Mouse (Mus musculus) midbrain, embryonic 10.5 days (tissue): ENCODE data around the gene Gm10160. TPM values are rescaled to one million over a fixed set of nuclear protein-coding genes. Genes with fewer than 3 reads are reported as not detected.
A peak's percentile ranks its signal among the peaks of the same experiment; 100 is the strongest.

ENCODE experiments used
- DNase-seq: peaks from one replicate; pipeline ENCODE4 v3.0.0-alpha.2; 2017; ENCODE audit warnings: low spot score
- H3K27ac ChIP-seq: fragments of 300-500 bp; sonication (generic); replicated peaks from 2 replicates; pipeline ENCODE4 v1.5.1; 2016; ENCODE audit warnings: mild to moderate bottlenecking
- H3K27me3 ChIP-seq: fragments of 300-500 bp; sonication (generic); 2 replicates; pipeline ENCODE4 v1.6.1; 2016; ENCODE audit warnings: low read depth, mild to moderate bottlenecking; ENCODE audit not compliant: poor library complexity, severe bottlenecking
- H3K36me3 ChIP-seq: fragments of 300-500 bp; sonication (generic); 2 replicates; pipeline ENCODE4 v1.6.1; 2016; ENCODE audit warnings: mild to moderate bottlenecking, moderate library complexity
- H3K4me1 ChIP-seq: fragments of 300-500 bp; sonication (generic); 2 replicates; pipeline ENCODE4 v1.6.1; 2016
- H3K4me3 ChIP-seq: fragments of 300-500 bp; sonication (generic); 2 replicates; pipeline ENCODE4 v1.5.1; 2016; ENCODE audit warnings: mild to moderate bottlenecking, moderate library complexity
- H3K9me3 ChIP-seq: fragments of 300-500 bp; sonication (generic); replicated peaks from 2 replicates; pipeline ENCODE4 v1.6.1; 2016; ENCODE audit warnings: mild to moderate bottlenecking
- WGBS: fragments of 180-500 bp; shearing (Covaris S2); methylation state at CpG from one replicate; pipeline ENCODE4 v1.1.7; 2016; 5-methylcytosine and 5-hydroxymethylcytosine counted together
- polyA plus RNA-seq: library from polyadenylated mRNA; unstranded; fragments of >200 nt; fragmentation: Nextera tagmentation; extraction: Ambion mirVana; gene quantifications from 2 replicates; pipeline ENCODE4 v1.2.1, GENCODE M21; 2016

Gene Gm10160
- polyA plus RNA-seq: not detected in 2 replicates

- Histone ChIP-seq H3K36me3 (no peaks in the 10 kb centered on the region), H3K27ac (no peak within 1 kb of the TSS), H3K4me3 (no peak within 1 kb of the TSS), H3K27me3 (peaks cover 50% of the 10 kb centered on the region), H3K9me3 (no peaks in the 10 kb centered on the region), H3K4me1 (peaks cover 35% of the 10 kb centered on the region)
- DNase-seq: no peak
- WGBS: 88% methylated on average over 1 of the region's 1 CpGs
Observed at GRCm38 (mm10) chr7:81855694-81856093, at the start of gene Gm10160. TSS of gene Gm10160 (minus strand) at chr7:81855794.

- H3K9me3 ChIP-seq: no peaks in the 10 kb centered on the region
- no peaks in the 10 kb centered on the region for H3K4me1 ChIP-seq
- H3K27ac ChIP-seq: no peak overlapping the region
- no peak for DNase-seq
- H3K4me3 ChIP-seq: no peak overlapping the region
- no peaks in the 10 kb centered on the region for H3K27me3 ChIP-seq
- H3K36me3 ChIP-seq: peaks cover 13% of the 10 kb centered on the region
- 91% methylated on average over 2 of the region's 2 CpGs for WGBS
Observed at GRCm38 (mm10) chr7:81904926-81905325, 49.3 kb upstream of the Gm10160 start.

GRCm38 (mm10) chr7:81904094-81904493 is 48.5 kb upstream of the Gm10160 start:
- peaks cover 18% of the 10 kb centered on the region for H3K36me3 ChIP-seq
- H3K4me3 ChIP-seq: no peak overlapping the region
- no peak overlapping the region for H3K27ac ChIP-seq
- H3K4me1 ChIP-seq: no peaks in the 10 kb centered on the region
- no peaks in the 10 kb centered on the region for H3K9me3 ChIP-seq
- H3K27me3 ChIP-seq: no peaks in the 10 kb centered on the region
- WGBS: 73% methylated on average over 4 of the region's 4 CpGs
- DNase-seq: no peak

DNA sequence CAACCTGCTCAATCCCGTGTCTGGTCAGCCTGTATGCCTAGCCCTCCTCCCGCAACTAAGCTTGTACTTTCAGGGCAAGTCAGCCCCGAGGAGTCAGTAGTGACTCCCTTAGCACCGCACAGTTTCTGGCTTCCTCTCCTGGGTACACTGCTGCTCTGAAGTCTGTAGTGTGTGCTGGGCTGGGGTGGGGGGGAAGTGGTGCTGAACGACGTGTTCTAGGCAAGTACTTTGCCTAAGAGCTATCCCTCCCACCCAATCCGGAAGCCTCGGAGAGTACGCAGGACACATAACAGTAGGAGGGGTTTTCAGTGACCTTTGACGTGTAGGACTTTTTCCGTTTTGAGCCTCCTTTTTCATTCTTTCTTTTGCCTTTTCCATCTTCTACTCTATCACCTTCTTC is 43.8 kb upstream of the Gm10160 start:
- Histone ChIP-seq H3K27ac (no peak overlapping the region), H3K9me3 (no peaks in the 10 kb centered on the region), H3K4me3 (no peak overlapping the region), H3K27me3 (no peaks in the 10 kb centered on the region), H3K4me1 (no peaks in the 10 kb centered on the region), H3K36me3 (peaks cover 32% of the 10 kb centered on the region)
- DNase-seq: no peak
- WGBS: 88% methylated on average over 11 of the region's 11 CpGs

DNA sequence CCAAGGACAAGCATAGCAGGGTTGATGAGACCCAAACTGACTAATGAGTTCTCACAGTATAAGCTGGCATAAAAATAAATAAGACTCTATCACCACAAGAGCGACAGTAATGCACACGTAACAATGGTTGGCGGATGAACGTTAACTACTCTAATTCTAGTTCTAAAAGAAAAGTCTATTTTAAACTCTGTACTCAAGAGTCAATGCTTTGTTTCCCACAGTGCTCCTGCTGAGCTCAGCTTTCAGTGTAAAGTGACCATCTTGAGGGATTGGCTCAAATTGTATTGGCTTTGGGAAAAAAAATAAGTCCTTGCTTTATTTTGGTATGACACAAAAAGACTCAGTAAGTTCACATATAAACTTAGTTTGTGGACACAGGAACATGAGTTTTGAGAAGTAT is 29.5 kb upstream of the Gm10160 start:
- WGBS: 79% methylated on average over 4 of the region's 4 CpGs
- DNase-seq: no peak
- Histone ChIP-seq H3K36me3 (peaks cover 41% of the 10 kb centered on the region), H3K27me3 (no peaks in the 10 kb centered on the region), H3K9me3 (no peaks in the 10 kb centered on the region), H3K4me1 (no peaks in the 10 kb centered on the region), H3K27ac (no peak overlapping the region), H3K4me3 (no peak overlapping the region)

- no peak for DNase-seq
- Histone ChIP-seq H3K4me3 (no peak overlapping the region), H3K9me3 (no peaks in the 10 kb centered on the region), H3K36me3 (peaks cover 21% of the 10 kb centered on the region), H3K27ac (no peak overlapping the region), H3K4me1 (no peaks in the 10 kb centered on the region), H3K27me3 (no peaks in the 10 kb centered on the region)
- 91% methylated on average over 3 of the region's 3 CpGs for WGBS
Observed at GRCm38 (mm10) chr7:81881600-81881999, 26.0 kb upstream of the Gm10160 start.

DNA sequence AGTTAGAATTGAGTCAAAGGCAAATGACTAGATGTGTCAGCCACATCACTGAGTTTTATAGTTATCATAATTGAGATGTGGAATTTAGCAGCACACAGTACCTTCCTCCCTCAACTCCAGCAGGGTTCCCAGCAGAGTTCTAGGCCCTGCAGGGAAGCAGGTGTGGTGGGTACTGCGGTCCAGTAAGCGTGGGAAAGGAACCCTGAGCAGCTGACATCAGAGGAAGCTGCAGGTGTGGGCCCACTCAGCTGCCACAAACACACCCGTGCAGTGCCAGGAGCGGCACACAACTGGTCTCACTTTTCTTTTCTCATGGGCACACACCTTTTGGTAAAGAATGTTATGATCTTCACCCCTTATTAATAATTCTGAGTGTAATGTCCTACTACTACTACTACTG is 25.2 kb upstream of the Gm10160 start:
- Histone ChIP-seq H3K4me1 (no peaks in the 10 kb centered on the region), H3K9me3 (no peaks in the 10 kb centered on the region), H3K27me3 (no peaks in the 10 kb centered on the region), H3K4me3 (no peak overlapping the region), H3K36me3 (peaks cover 13% of the 10 kb centered on the region), H3K27ac (no peak overlapping the region)
- DNase-seq: no peak
- WGBS: 88% methylated on average over 4 of the region's 4 CpGs

GRCm38 (mm10) chr7:81880286-81880685 is 24.7 kb upstream of the Gm10160 start:
- no peak for DNase-seq
- Histone ChIP-seq H3K4me1 (no peaks in the 10 kb centered on the region), H3K27ac (no peak overlapping the region), H3K27me3 (no peaks in the 10 kb centered on the region), H3K36me3 (peaks cover 10% of the 10 kb centered on the region), H3K9me3 (no peaks in the 10 kb centered on the region), H3K4me3 (no peak overlapping the region)
- 88% methylated on average over 5 of the region's 5 CpGs for WGBS

GRCm38 (mm10) chr7:81875372-81875771 is 19.8 kb upstream of the Gm10160 start:
- 95% methylated on average over 9 of the region's 9 CpGs for WGBS
- H3K27me3 ChIP-seq: no peaks in the 10 kb centered on the region

GRCm38 (mm10) chr7:81874636-81875035 is 19.0 kb upstream of the Gm10160 start:
- Histone ChIP-seq H3K27me3 (no peaks in the 10 kb centered on the region), H3K27ac (no peak overlapping the region), H3K4me1 (no peaks in the 10 kb centered on the region), H3K4me3 (no peak overlapping the region), H3K9me3 (no peaks in the 10 kb centered on the region), H3K36me3 (peaks cover 6% of the 10 kb centered on the region; the same call in 1 of the 2 replicates)
- 90% methylated on average over 6 of the region's 6 CpGs for WGBS
- DNase-seq: no peak

More at GRCm38 (mm10) chr7:81875372-81875771, 19.8 kb upstream of the Gm10160 start:
- Histone ChIP-seq H3K4me1 (no peaks in the 10 kb centered on the region), H3K9me3 (no peaks in the 10 kb centered on the region), H3K27ac (no peak overlapping the region), H3K4me3 (no peak overlapping the region), H3K36me3 (peaks cover 6% of the 10 kb centered on the region; the same call in 1 of the 2 replicates)
- no peak for DNase-seq

- H3K4me1 ChIP-seq: no peaks in the 10 kb centered on the region
- no peak for DNase-seq
- 73% methylated on average over 1 of the region's 1 CpGs for WGBS
- peaks cover 6% of the 10 kb centered on the region; the same call in 1 of the 2 replicates for H3K36me3 ChIP-seq
- H3K27ac ChIP-seq: no peak overlapping the region
- H3K9me3 ChIP-seq: no peaks in the 10 kb centered on the region
- H3K27me3 ChIP-seq: no peaks in the 10 kb centered on the region
- H3K4me3 ChIP-seq: no peak overlapping the region
Observed at GRCm38 (mm10) chr7:81873807-81874206, 18.2 kb upstream of the Gm10160 start.

- H3K4me1 ChIP-seq: no peaks in the 10 kb centered on the region
- H3K27me3 ChIP-seq: no peaks in the 10 kb centered on the region
- H3K9me3 ChIP-seq: no peaks in the 10 kb centered on the region
- DNase-seq: no peak
- 81% methylated on average over 13 of the region's 13 CpGs for WGBS
- H3K4me3 ChIP-seq: no peak overlapping the region
- H3K27ac ChIP-seq: no peak overlapping the region
- no peaks in the 10 kb centered on the region; the same call in 1 of the 2 replicates for H3K36me3 ChIP-seq
Observed at GRCm38 (mm10) chr7:81872493-81873013, 17.0 kb upstream of the Gm10160 start.

GRCm38 (mm10) chr7:81868158-81868557 is 12.6 kb upstream of the Gm10160 start:
- Histone ChIP-seq H3K4me3 (no peak overlapping the region), H3K9me3 (no peaks in the 10 kb centered on the region), H3K4me1 (no peaks in the 10 kb centered on the region), H3K27me3 (no peaks in the 10 kb centered on the region), H3K36me3 (no peaks in the 10 kb centered on the region; the same call in 1 of the 2 replicates), H3K27ac (no peak overlapping the region)
- DNase-seq: peak; percentile 68
- WGBS: 29% methylated on average over 6 of the region's 6 CpGs
